Mouse (Mus musculus) midbrain, embryonic 13.5 days (tissue): ENCODE measurements at regions not wholly inside any gene's neighbourhood (a gene's known extent, or its start where the extent isn't known, plus 50 kb on each side); places are given as distances from the start of the nearest gene placed in this dataset.

ENCODE experiments used
- ATAC-seq: fragments of 200-750 bp; cut with Nextera tagmentation; 2 replicates; pipeline ENCODE4 v1.8.0; 2017; ENCODE audit warnings: mild to moderate bottlenecking, moderate TSS enrichment, moderate library complexity
- H3K27ac ChIP-seq: fragments of 300-500 bp; sonication (generic); 2 replicates; pipeline ENCODE4 v1.5.1; 2015; ENCODE audit warnings: inconsistent platforms, mild to moderate bottlenecking, moderate library complexity
- H3K27me3 ChIP-seq: fragments of 300-500 bp; sonication (generic); 2 replicates; pipeline ENCODE4 v1.6.1; 2015; ENCODE audit warnings: mild to moderate bottlenecking, inconsistent platforms
- H3K36me3 ChIP-seq: fragments of 300-500 bp; sonication (generic); 2 replicates; pipeline ENCODE4 v1.6.1; 2015; ENCODE audit warnings: mild to moderate bottlenecking, inconsistent platforms
- H3K4me1 ChIP-seq: fragments of 300-500 bp; sonication (generic); replicated peaks from 2 replicates; pipeline ENCODE4 v1.6.1; 2015; ENCODE audit warnings: inconsistent platforms
- H3K4me2 ChIP-seq: fragments of 300-500 bp; sonication (generic); replicated peaks from 2 replicates; pipeline ENCODE4 v1.6.1; 2015; ENCODE audit warnings: moderate library complexity, mild to moderate bottlenecking, inconsistent platforms
- H3K4me3 ChIP-seq: fragments of 300-500 bp; sonication (generic); replicated peaks from 2 replicates; pipeline ENCODE4 v1.5.1; 2015; ENCODE audit warnings: mild to moderate bottlenecking, inconsistent platforms
- H3K9ac ChIP-seq: fragments of 300-500 bp; sonication (generic); replicated peaks from 2 replicates; pipeline ENCODE4 v1.6.1; 2015; ENCODE audit warnings: mild to moderate bottlenecking, inconsistent platforms
- H3K9me3 ChIP-seq: fragments of 300-500 bp; sonication (generic); 2 replicates; pipeline ENCODE4 v1.6.1; 2016; ENCODE audit warnings: mild to moderate bottlenecking, inconsistent platforms
- WGBS: fragments of 180-500 bp; shearing (Covaris S2); methylation state at CpG from one replicate; pipeline ENCODE4 v1.1.7; 2015; 5-methylcytosine and 5-hydroxymethylcytosine counted together

GRCm38 (mm10) chr13:44044546-44045216 lies 260.1 kb downstream of the Cd83 start:
- no peaks in the 10 kb centered on the region for H3K9me3 ChIP-seq
- H3K36me3 ChIP-seq, result no peaks in the 10 kb centered on the region
- H3K4me3 ChIP-seq, result no peak overlapping the region
- peaks cover 22% of the 10 kb centered on the region for H3K4me1 ChIP-seq
- H3K27me3 ChIP-seq, result peaks cover 38% of the 10 kb centered on the region
- no peak for ATAC-seq
- no peak overlapping the region for H3K9ac ChIP-seq
- no peak overlapping the region for H3K27ac ChIP-seq
- no peak overlapping the region for H3K4me2 ChIP-seq
- WGBS, result 59% methylated on average over 23 of the region's 23 CpGs

- H3K9ac ChIP-seq, result no peak overlapping the region
- H3K27me3 ChIP-seq, result peaks cover 39% of the 10 kb centered on the region
- peaks cover 22% of the 10 kb centered on the region for H3K4me1 ChIP-seq
- H3K36me3 ChIP-seq, result no peaks in the 10 kb centered on the region
- H3K27ac ChIP-seq, result no peak overlapping the region
- H3K4me2 ChIP-seq, result no peak overlapping the region
- no peak overlapping the region for H3K4me3 ChIP-seq
- 73% methylated on average over 2 of the region's 2 CpGs for WGBS
- ATAC-seq, result no peak
- no peaks in the 10 kb centered on the region for H3K9me3 ChIP-seq
Observed at GRCm38 (mm10) chr13:44046436-44046835, 261.9 kb downstream of the Cd83 start.

GRCm38 (mm10) chr13:44054157-44054556 lies 269.6 kb downstream of the Cd83 start:
- Histone ChIP-seq H3K27ac (no peak overlapping the region), H3K4me1 (peaks cover 30% of the 10 kb centered on the region), H3K4me2 (no peak overlapping the region), H3K27me3 (peaks cover 56% of the 10 kb centered on the region), H3K36me3 (no peaks in the 10 kb centered on the region), H3K4me3 (no peak overlapping the region), H3K9ac (no peak overlapping the region), H3K9me3 (no peaks in the 10 kb centered on the region)
- WGBS, result 23% methylated on average over 7 of the region's 7 CpGs
- ATAC-seq, result no peak

- Histone ChIP-seq H3K9ac (no peak overlapping the region), H3K27ac (no peak overlapping the region), H3K9me3 (no peaks in the 10 kb centered on the region), H3K4me2 (peak overlapping the region; percentile 26), H3K4me3 (no peak overlapping the region), H3K4me1 (peaks cover 30% of the 10 kb centered on the region), H3K36me3 (no peaks in the 10 kb centered on the region), H3K27me3 (peaks cover 45% of the 10 kb centered on the region)
- 28% methylated on average over 20 of the region's 20 CpGs for WGBS
- no peak for ATAC-seq
Observed at GRCm38 (mm10) chr13:44055573-44056491, 271.3 kb downstream of the Cd83 start.

GRCm38 (mm10) chr13:44056716-44057115 lies 272.1 kb downstream of the Cd83 start:
- no peak for ATAC-seq
- no peak overlapping the region for H3K27ac ChIP-seq
- H3K4me2 ChIP-seq, result peak overlapping the region; percentile 26; the same call in 1 of the 2 replicates
- 66% methylated on average over 9 of the region's 9 CpGs for WGBS
- no peaks in the 10 kb centered on the region for H3K9me3 ChIP-seq
- no peak overlapping the region for H3K4me3 ChIP-seq
- no peaks in the 10 kb centered on the region for H3K36me3 ChIP-seq
- H3K9ac ChIP-seq, result no peak overlapping the region
- H3K27me3 ChIP-seq, result peaks cover 44% of the 10 kb centered on the region
- H3K4me1 ChIP-seq, result peaks cover 28% of the 10 kb centered on the region

- 95% methylated on average over 5 of the region's 5 CpGs for WGBS
- Histone ChIP-seq H3K9me3 (no peaks in the 10 kb centered on the region), H3K27me3 (peaks cover 42% of the 10 kb centered on the region), H3K4me3 (no peak overlapping the region), H3K4me2 (no peak overlapping the region), H3K27ac (no peak overlapping the region), H3K9ac (no peak overlapping the region), H3K4me1 (peaks cover 34% of the 10 kb centered on the region), H3K36me3 (no peaks in the 10 kb centered on the region)
- ATAC-seq, result no peak
Observed at GRCm38 (mm10) chr13:44057542-44057941, 273.0 kb downstream of the Cd83 start.

- ATAC-seq, result no peak
- no peak overlapping the region for H3K4me3 ChIP-seq
- H3K9ac ChIP-seq, result no peak overlapping the region
- H3K4me1 ChIP-seq, result peaks cover 34% of the 10 kb centered on the region
- no peaks in the 10 kb centered on the region for H3K36me3 ChIP-seq
- H3K9me3 ChIP-seq, result no peaks in the 10 kb centered on the region
- peaks cover 40% of the 10 kb centered on the region for H3K27me3 ChIP-seq
- no peak overlapping the region for H3K27ac ChIP-seq
- 88% methylated on average over 2 of the region's 2 CpGs for WGBS
- no peak overlapping the region for H3K4me2 ChIP-seq
Observed at GRCm38 (mm10) chr13:44058277-44058676, 273.7 kb downstream of the Cd83 start.

- Histone ChIP-seq H3K27me3 (peaks cover 37% of the 10 kb centered on the region), H3K9ac (no peak overlapping the region), H3K4me1 (peaks cover 32% of the 10 kb centered on the region), H3K9me3 (no peaks in the 10 kb centered on the region), H3K27ac (no peak overlapping the region), H3K4me2 (no peak overlapping the region), H3K4me3 (no peak overlapping the region), H3K36me3 (no peaks in the 10 kb centered on the region)
- ATAC-seq, result no peak
- 70% methylated on average over 8 of the region's 8 CpGs for WGBS
Observed at GRCm38 (mm10) chr13:44059436-44059835, 274.9 kb downstream of the Cd83 start.

- ATAC-seq, result no peak
- Histone ChIP-seq H3K4me1 (peaks cover 15% of the 10 kb centered on the region), H3K27ac (no peak overlapping the region), H3K9me3 (no peaks in the 10 kb centered on the region), H3K4me2 (no peak overlapping the region), H3K9ac (no peak overlapping the region), H3K27me3 (peaks cover 37% of the 10 kb centered on the region), H3K4me3 (no peak overlapping the region), H3K36me3 (no peaks in the 10 kb centered on the region)
- 83% methylated on average over 4 of the region's 4 CpGs for WGBS
Observed at GRCm38 (mm10) chr13:44061286-44061685, 276.7 kb downstream of the Cd83 start.

- Histone ChIP-seq H3K27ac (no peak overlapping the region), H3K4me2 (no peak overlapping the region), H3K36me3 (no peaks in the 10 kb centered on the region), H3K4me3 (no peak overlapping the region), H3K9me3 (no peaks in the 10 kb centered on the region), H3K9ac (no peak overlapping the region), H3K4me1 (peaks cover 10% of the 10 kb centered on the region), H3K27me3 (peaks cover 40% of the 10 kb centered on the region)
- 63% methylated on average over 7 of the region's 7 CpGs for WGBS
- no peak for ATAC-seq
Observed at GRCm38 (mm10) chr13:44061721-44062300, 277.2 kb downstream of the Cd83 start.

GRCm38 (mm10) chr13:44063317-44063716 lies 278.7 kb downstream of the Cd83 start:
- H3K4me3 ChIP-seq, result no peak overlapping the region
- no peaks in the 10 kb centered on the region for H3K9me3 ChIP-seq
- no peaks in the 10 kb centered on the region for H3K36me3 ChIP-seq
- H3K9ac ChIP-seq, result no peak overlapping the region
- peaks cover 33% of the 10 kb centered on the region for H3K27me3 ChIP-seq
- H3K4me1 ChIP-seq, result peaks cover 8% of the 10 kb centered on the region
- WGBS, result 68% methylated on average over 8 of the region's 8 CpGs
- H3K4me2 ChIP-seq, result no peak overlapping the region
- ATAC-seq, result no peak
- no peak overlapping the region for H3K27ac ChIP-seq

GRCm38 (mm10) chr13:44064026-44064425 lies 279.5 kb downstream of the Cd83 start:
- WGBS, result 43% methylated on average over 3 of the region's 3 CpGs
- Histone ChIP-seq H3K4me2 (no peak overlapping the region), H3K9me3 (no peaks in the 10 kb centered on the region), H3K9ac (no peak overlapping the region), H3K4me1 (peaks cover 8% of the 10 kb centered on the region), H3K36me3 (no peaks in the 10 kb centered on the region), H3K4me3 (no peak overlapping the region), H3K27me3 (peaks cover 29% of the 10 kb centered on the region), H3K27ac (no peak overlapping the region)
- ATAC-seq, result no peak
